Mouse (Mus musculus): ENCODE measurements around the gene Tent5c.

DNA sequence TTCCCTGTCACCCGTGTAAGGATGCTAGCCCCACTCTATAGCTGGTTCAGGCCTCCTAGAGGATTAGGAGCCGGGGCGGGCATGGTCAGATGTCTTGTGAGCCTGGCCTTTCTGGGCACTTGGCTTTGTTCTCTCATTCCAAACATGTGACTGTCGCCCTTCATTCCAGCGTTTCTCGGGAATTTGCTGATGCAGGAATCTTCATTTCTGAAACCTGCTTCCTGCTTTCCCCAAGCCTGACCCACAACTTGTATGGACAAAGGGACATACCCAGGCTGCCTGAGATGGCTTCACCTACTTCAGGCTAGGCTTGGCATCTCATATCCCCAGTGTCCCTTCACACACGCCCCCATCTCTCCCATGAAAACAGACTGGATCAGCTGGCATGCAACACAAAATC lies 33.5 kb upstream of the Tent5c start:
- TF ChIP-seq CTCF (IDR thresholded peaks at IDR 0.05; ENCODE audit: low read depth) (no peak), EP300 (IDR thresholded peaks at IDR 0.05; ENCODE audit: low read depth) (no peak)

All from liver, embryonic 14.5 days (tissue).